Mouse (Mus musculus) limb, embryonic 13.5 days (tissue): ENCODE measurements around the gene Rictor. TPM values are rescaled to one million over a fixed set of nuclear protein-coding genes. Genes with fewer than 3 reads are reported as not detected.

ENCODE experiments used
- ATAC-seq: fragments of 200-750 bp; cut with Nextera tagmentation; 2 replicates; pipeline ENCODE4 v1.8.0; 2017; ENCODE audit warnings: low read depth, moderate number of reproducible peaks, moderate TSS enrichment; ENCODE audit not compliant: low FRiP score
- H3K27ac ChIP-seq: fragments of 300-500 bp; sonication (generic); 2 replicates; pipeline ENCODE4 v1.5.1; 2015; ENCODE audit warnings: inconsistent platforms, mild to moderate bottlenecking, moderate library complexity
- H3K27me3 ChIP-seq: fragments of 300-500 bp; sonication (generic); 2 replicates; pipeline ENCODE4 v1.6.1; 2015; ENCODE audit warnings: mild to moderate bottlenecking, inconsistent platforms
- H3K36me3 ChIP-seq: fragments of 300-500 bp; sonication (generic); 2 replicates; pipeline ENCODE4 v1.6.1; 2015; ENCODE audit warnings: inconsistent platforms, mild to moderate bottlenecking, moderate library complexity
- H3K4me1 ChIP-seq: fragments of 300-500 bp; sonication (generic); 2 replicates; pipeline ENCODE4 v1.6.1; 2015; ENCODE audit warnings: inconsistent platforms
- H3K4me2 ChIP-seq: fragments of 300-500 bp; sonication (generic); replicated peaks from 2 replicates; pipeline ENCODE4 v1.6.1; 2015; ENCODE audit warnings: inconsistent platforms, mild to moderate bottlenecking, moderate library complexity
- H3K4me3 ChIP-seq: fragments of 300-500 bp; sonication (generic); 2 replicates; pipeline ENCODE4 v1.5.1; 2015; ENCODE audit warnings: moderate library complexity, mild to moderate bottlenecking, inconsistent platforms
- H3K9ac ChIP-seq: fragments of 300-500 bp; sonication (generic); 2 replicates; pipeline ENCODE4 v1.6.1; 2015; ENCODE audit warnings: mild to moderate bottlenecking, inconsistent platforms
- H3K9me3 ChIP-seq: fragments of 300-500 bp; sonication (generic); 2 replicates; pipeline ENCODE4 v1.6.1; 2016; ENCODE audit warnings: inconsistent platforms
- WGBS: fragments of 180-500 bp; shearing (Covaris S2); methylation state at CpG from one replicate; pipeline ENCODE4 v1.1.7; 2015; 5-methylcytosine and 5-hydroxymethylcytosine counted together
- polyA plus RNA-seq: library from polyadenylated mRNA; unstranded; fragments of >200 nt; fragmentation: Nextera tagmentation; extraction: Ambion mirVana; gene quantifications from 2 replicates; pipeline ENCODE4 v1.2.1, GENCODE M21; 2015

Rictor gene
- polyA plus RNA-seq, 1 experiment from 2014 or later, result 51.1 TPM

DNA sequence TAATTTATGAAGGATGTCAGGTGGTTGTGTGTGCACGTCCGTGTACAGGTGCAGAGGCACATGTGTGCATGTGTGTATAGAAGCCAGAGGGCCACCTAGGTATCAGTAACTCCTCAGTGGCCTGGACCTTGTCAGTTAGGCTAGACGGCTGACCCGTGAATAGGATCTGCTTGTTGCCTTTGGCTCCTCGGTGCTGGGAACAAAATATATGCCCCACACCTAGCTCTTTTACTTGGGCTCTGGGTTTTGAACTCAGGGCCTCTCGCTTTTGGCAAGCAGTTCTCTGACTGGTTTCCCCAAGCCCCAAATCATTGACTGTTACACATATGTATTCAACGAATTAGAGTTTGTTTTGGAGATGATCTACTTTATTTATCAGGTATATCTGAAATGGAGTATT is 3.0 kb downstream of the Rictor start:
- H3K9ac ChIP-seq, result no peak overlapping the region

DNA sequence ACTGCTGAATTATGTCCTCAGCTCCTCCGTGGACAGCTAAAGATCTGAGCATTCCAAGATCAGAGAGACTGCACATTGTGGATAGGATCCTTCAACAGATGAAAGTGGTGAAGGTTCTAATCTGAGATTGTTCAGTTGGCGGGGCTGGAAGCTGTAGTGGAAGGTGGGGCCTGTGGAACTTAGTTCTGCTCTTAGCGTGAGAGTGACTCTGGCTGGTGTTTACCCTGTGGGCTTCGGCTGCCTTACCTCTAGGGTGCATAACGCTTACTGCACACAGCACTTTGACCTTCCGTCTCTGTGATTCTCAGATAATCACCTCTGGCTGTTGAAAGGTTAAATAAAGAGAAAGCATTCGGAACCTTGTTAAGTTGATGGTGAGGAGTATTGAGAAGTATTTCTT is 6.6 kb downstream of the Rictor start:
- H3K36me3 ChIP-seq, result peaks cover 4% of the 10 kb centered on the region
- no peak overlapping the region for H3K9ac ChIP-seq
- no peak for ATAC-seq
- H3K27ac ChIP-seq, result no peak overlapping the region
- peaks cover 50% of the 10 kb centered on the region for H3K4me1 ChIP-seq
- no peak overlapping the region for H3K4me2 ChIP-seq
- H3K4me3 ChIP-seq, result no peak overlapping the region
- H3K27me3 ChIP-seq, result no peaks in the 10 kb centered on the region
- H3K9me3 ChIP-seq, result peaks cover 4% of the 10 kb centered on the region
- 56% methylated on average over 7 of the region's 7 CpGs for WGBS

More for the DNA sequence above, 3.0 kb downstream of the Rictor start:
- H3K4me3 ChIP-seq, result no peak overlapping the region
- peaks cover 5% of the 10 kb centered on the region for H3K27me3 ChIP-seq
- no peak overlapping the region for H3K27ac ChIP-seq
- H3K4me1 ChIP-seq, result peaks cover 49% of the 10 kb centered on the region
- no peaks in the 10 kb centered on the region for H3K9me3 ChIP-seq
- H3K36me3 ChIP-seq, result no peaks in the 10 kb centered on the region
- no peak overlapping the region for H3K4me2 ChIP-seq
- 75% methylated on average over 7 of the region's 7 CpGs for WGBS
- ATAC-seq, result no peak

DNA sequence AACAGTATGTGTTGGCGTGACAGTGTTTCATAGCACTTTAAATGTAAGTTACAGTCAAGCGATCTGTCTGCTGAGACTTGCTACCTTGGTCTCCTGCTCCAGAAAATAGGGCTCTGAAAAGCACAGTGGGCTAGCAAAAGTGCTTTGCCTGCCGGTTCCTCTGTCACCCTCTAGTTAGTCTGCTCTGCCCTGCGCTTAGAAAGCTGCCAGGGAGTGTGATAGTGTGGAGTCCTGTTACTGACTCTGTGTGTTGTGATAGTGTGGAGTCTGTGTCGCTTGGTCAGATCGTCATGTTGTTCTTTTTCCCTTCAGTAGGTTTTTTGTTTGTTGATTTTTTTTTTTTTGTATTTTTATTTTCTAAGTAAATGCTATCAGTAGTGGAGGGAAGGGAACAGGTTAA is 7.1 kb downstream of the Rictor start:
- Histone ChIP-seq H3K36me3 (peaks cover 6% of the 10 kb centered on the region), H3K4me3 (no peak overlapping the region), H3K9ac (no peak overlapping the region), H3K4me2 (no peak overlapping the region), H3K9me3 (peaks cover 8% of the 10 kb centered on the region), H3K4me1 (peaks cover 46% of the 10 kb centered on the region), H3K27me3 (no peaks in the 10 kb centered on the region), H3K27ac (no peak overlapping the region)
- WGBS, result 77% methylated on average over 6 of the region's 6 CpGs
- no peak for ATAC-seq

DNA sequence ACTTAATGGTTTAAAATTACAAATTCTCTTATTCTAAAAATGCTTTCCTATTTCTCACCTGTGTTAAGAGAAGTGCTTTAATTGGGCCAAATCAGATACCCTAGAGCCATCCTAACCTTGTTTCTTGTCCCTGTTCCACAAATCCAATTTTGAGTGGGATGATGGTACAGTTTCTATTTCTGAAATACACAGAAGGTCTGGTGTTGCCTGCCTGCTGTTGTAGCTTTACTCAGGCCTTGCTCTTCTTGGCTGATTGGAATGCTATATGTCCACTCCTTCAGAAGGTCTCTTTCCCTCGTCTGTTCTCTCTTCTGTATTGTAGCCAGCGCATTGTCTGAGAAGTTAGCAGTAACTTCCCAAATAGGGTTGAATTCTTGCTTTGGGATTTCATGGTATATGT is 13.2 kb downstream of the Rictor start:
- Histone ChIP-seq H3K27ac (no peak overlapping the region), H3K4me1 (peaks cover 17% of the 10 kb centered on the region), H3K27me3 (no peaks in the 10 kb centered on the region), H3K4me2 (no peak overlapping the region), H3K9ac (no peak overlapping the region), H3K36me3 (peaks cover 6% of the 10 kb centered on the region), H3K9me3 (peaks cover 9% of the 10 kb centered on the region), H3K4me3 (no peak overlapping the region)
- WGBS, result 93% methylated on average over 2 of the region's 2 CpGs
- no peak for ATAC-seq

DNA sequence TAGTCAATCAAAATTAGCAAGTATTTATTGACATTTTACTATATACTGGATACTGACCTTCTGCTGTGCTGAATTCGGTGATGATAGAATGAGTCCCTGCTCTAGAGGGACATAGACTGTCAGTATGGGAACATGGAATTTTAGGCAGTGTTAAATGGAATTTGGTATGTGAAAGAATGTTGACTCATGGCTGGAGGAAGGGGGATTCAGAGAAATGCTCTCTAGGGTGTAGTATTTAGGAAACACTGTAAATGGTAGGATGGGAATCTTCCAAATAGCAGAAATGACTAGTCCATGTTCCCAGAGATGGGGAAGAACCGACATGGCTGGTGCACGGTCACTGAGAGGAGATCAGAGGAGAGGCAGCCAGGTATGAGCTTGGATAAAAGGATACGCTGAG is 13.6 kb downstream of the Rictor start:
- 82% methylated on average over 4 of the region's 4 CpGs for WGBS
- Histone ChIP-seq H3K4me3 (no peak overlapping the region), H3K27ac (no peak overlapping the region), H3K36me3 (peaks cover 6% of the 10 kb centered on the region), H3K4me2 (no peak overlapping the region), H3K9ac (no peak overlapping the region), H3K4me1 (peaks cover 17% of the 10 kb centered on the region), H3K9me3 (peaks cover 9% of the 10 kb centered on the region), H3K27me3 (no peaks in the 10 kb centered on the region)
- ATAC-seq, result no peak

DNA sequence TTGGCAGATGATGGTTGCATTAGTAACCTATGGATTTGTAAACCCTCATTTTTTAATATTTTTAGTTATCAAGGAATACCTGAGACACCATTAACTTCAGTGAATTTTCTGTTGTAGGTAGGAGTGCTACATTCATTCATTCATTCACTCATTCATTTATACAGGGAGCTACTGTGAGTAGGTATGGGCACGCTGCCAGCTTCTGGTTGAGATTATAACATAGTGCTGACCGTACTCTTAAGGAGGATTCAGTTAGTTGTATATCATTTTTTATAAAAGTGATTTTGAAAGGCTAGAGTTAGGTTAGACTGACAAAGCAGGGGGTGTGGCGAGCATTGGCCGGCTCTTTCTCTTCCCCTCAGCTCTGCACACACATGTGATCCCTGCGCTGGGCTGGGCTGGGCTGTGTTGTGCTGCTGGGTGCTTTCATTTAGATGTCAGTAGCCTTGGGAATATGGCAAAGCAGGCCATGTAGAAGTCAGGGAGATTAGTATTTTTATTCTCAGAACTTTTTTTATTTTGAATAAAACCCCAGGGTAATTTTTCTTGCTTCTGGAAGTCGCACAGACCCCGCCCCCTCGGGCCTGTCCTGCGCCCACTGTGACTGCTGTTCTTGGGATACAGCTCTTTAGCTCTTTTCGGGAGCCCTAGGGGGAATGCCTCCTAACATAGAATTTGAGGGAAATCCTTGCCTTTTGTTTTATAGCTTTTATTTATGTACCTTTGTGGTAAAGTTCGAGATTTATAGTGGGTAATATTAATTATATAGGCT is 14.4 kb downstream of the Rictor start:
- H3K27ac ChIP-seq, result no peak overlapping the region
- H3K9ac ChIP-seq, result no peak overlapping the region
- H3K27me3 ChIP-seq, result no peaks in the 10 kb centered on the region
- peak; percentile 52 for ATAC-seq
- H3K36me3 ChIP-seq, result peaks cover 6% of the 10 kb centered on the region
- peaks cover 12% of the 10 kb centered on the region for H3K4me1 ChIP-seq
- peaks cover 9% of the 10 kb centered on the region for H3K9me3 ChIP-seq
- 67% methylated on average over 11 of the region's 11 CpGs for WGBS
- H3K4me3 ChIP-seq, result no peak overlapping the region
- H3K4me2 ChIP-seq, result no peak overlapping the region

DNA sequence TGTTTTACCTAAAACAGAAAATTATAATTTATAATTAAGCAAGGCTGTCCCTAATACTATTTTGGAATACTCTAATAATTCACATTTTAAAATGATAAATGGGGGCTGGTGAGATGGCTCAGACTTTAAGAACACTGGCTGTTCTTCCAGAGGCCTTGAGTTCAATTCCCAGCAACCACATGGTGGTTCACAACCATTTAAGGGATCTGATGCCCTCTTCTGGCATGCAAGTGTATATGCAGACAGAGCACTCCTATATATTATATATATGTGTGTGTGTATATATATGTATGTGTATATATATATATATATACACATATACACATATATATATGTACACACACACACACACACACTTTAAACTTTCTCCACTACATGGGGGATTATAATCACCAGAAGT is 15.2 kb downstream of the Rictor start:
- Histone ChIP-seq H3K36me3 (peaks cover 6% of the 10 kb centered on the region), H3K4me1 (peaks cover 15% of the 10 kb centered on the region), H3K9me3 (peaks cover 9% of the 10 kb centered on the region), H3K9ac (no peak overlapping the region), H3K27ac (no peak overlapping the region), H3K4me3 (no peak overlapping the region), H3K4me2 (no peak overlapping the region), H3K27me3 (no peaks in the 10 kb centered on the region)
- no peak for ATAC-seq

DNA sequence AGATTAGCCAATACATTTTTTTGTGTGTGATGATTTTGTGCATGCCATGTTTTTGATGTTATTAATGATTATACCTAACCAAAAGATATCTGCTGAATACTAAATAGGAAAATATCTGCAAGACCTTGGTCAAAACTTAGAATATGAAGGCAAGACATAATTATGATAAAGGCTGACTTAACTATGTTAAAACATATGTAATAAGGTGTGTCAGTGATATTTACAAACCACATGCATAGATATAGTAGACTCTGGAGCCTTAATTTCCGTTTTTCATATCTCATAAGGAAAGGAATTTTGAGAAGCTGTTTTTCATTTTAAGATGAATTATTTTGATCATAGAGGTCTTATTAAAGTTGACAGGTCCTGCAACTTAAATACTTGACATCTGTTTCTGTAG is 16.3 kb downstream of the Rictor start:
- WGBS, result 68% methylated on average over 1 of the region's 1 CpGs
- Histone ChIP-seq H3K4me1 (peaks cover 15% of the 10 kb centered on the region), H3K27ac (no peak overlapping the region), H3K9ac (no peak overlapping the region), H3K4me2 (no peak overlapping the region), H3K9me3 (peaks cover 9% of the 10 kb centered on the region), H3K27me3 (no peaks in the 10 kb centered on the region), H3K4me3 (no peak overlapping the region), H3K36me3 (peaks cover 6% of the 10 kb centered on the region)
- no peak for ATAC-seq

DNA sequence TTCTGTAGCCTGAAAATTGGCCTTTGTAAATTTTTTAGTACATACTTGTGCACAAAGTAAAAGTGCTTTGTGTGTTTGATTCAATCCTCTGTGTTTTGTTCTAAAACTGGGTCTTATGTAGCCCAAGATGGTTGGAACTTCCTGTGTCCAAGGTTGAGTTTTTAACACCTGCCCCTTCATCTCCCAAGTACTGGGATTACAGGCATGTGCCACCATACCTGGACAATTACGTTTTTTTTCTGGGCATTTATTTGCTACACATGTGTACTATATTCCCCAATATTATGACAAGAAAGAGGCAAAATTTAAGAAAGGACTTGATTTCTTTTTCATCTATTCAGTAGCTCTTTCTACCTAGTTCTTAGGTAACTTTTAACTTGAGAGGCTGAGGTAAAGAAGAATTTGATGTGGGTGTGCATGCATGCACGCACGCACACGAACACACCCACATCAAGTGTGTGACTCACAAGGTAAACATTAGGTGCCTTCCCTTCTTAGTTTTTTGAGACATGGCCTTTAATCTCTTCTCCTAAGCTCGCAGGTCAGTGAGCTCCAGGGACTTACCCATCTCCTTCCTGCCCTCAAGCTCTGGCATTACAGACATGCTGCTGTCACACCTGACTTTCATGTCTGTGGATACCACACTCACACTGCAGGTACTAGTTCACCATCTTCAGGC is 18.1 kb downstream of the Rictor start:
- ATAC-seq, result no peak
- H3K4me3 ChIP-seq, result no peak overlapping the region
- WGBS, result 79% methylated on average over 5 of the region's 5 CpGs
- H3K36me3 ChIP-seq, result no peaks in the 10 kb centered on the region
- no peak overlapping the region for H3K9ac ChIP-seq
- H3K27me3 ChIP-seq, result no peaks in the 10 kb centered on the region
- no peak overlapping the region for H3K4me2 ChIP-seq
- peaks cover 19% of the 10 kb centered on the region for H3K4me1 ChIP-seq
- H3K9me3 ChIP-seq, result no peaks in the 10 kb centered on the region
- H3K27ac ChIP-seq, result no peak overlapping the region

DNA sequence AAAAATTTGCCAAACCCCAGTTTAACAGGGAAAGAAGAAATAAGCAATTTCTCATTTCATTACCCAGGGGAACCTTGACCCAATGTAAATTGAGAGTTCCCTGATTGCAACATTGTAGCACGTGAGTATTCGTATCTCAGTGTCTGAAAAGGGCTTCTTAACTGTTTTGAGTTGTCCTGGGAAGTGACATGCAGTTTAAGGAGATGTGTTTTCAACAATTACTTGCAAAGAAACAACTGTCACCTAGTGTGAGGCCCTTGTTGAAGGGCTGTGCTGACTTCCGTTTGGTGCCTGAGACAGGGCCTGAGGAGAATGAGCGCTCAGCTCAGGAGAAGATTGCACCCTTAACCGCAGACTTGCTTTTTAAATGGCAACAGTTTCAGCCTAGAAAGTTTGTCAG is 24.9 kb downstream of the Rictor start:
- Histone ChIP-seq H3K4me3 (no peak overlapping the region), H3K4me1 (0 out of 2 replicates have a peak, but pooled peaks cover 8% of the 10 kb centered on the region), H3K27ac (no peak overlapping the region), H3K27me3 (no peaks in the 10 kb centered on the region), H3K9me3 (no peaks in the 10 kb centered on the region), H3K9ac (no peak overlapping the region), H3K36me3 (no peaks in the 10 kb centered on the region), H3K4me2 (no peak overlapping the region)
- ATAC-seq, result no peak
- WGBS, result 73% methylated on average over 5 of the region's 5 CpGs

DNA sequence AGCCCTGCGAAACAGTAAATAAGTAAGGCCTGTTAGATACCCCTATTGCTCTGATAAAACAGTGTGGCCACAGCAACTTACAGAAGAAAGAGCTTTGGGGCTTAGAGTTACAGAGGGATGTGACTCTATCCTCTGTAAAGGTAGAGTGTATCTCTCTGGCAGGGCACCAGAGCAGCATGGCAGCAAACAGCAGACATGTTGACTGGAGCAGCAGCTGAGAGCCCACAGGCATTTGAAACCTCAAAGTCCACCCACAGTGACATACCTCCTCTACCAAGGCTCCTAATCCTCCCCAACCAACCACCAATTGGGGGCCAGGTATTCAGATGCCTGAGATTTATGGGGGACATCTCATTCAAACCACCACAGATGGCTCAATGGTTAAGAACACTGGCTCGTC is 31.0 kb downstream of the Rictor start:
- H3K27me3 ChIP-seq, result no peaks in the 10 kb centered on the region
- no peaks in the 10 kb centered on the region for H3K9me3 ChIP-seq
- no peak overlapping the region for H3K4me2 ChIP-seq
- no peak overlapping the region for H3K4me3 ChIP-seq
- ATAC-seq, result no peak
- H3K36me3 ChIP-seq, result peaks cover 10% of the 10 kb centered on the region
- WGBS, result 96% methylated on average over 2 of the region's 2 CpGs
- no peak overlapping the region for H3K9ac ChIP-seq
- no peak overlapping the region for H3K27ac ChIP-seq
- 0 out of 2 replicates have a peak, but pooled peaks cover 4% of the 10 kb centered on the region for H3K4me1 ChIP-seq

DNA sequence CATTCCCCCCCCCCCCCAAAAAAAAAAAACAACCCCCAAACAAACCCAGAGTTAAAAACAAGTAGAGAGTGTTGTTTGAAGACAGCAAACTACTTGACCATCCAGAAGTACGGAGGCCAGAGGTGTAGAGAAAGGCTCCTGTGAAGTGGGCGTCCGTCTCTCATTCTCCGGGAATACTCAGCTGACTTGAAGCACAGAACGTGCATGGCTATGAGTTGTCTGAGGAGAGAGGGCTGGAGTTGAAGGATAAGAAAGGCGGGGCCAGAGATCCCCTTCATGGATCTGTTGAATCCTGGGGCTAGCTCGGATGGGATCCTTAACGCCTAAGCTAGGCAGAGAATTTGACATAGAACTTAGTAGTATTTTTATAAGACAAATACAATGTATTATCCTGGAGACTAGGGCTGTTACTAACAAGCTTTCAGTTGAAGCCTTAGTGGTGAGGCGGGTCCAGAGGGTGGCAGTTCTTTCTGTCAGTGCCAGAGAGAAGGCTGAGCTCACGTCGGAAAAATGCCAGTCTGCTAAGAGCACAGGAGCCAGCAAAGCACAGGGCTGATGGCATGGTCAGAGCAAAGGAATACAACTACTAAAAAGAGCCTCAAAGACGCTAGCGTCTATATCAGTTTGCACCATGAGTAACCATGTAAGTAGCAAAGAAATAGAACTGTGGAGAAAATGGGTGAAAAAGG is 34.3 kb downstream of the Rictor start:
- Histone ChIP-seq H3K4me2 (no peak overlapping the region), H3K9ac (no peak overlapping the region), H3K36me3 (peaks cover 25% of the 10 kb centered on the region), H3K27ac (no peak overlapping the region), H3K4me1 (no peaks in the 10 kb centered on the region), H3K4me3 (no peak overlapping the region), H3K9me3 (no peaks in the 10 kb centered on the region), H3K27me3 (no peaks in the 10 kb centered on the region)
- WGBS, result 83% methylated on average over 13 of the region's 13 CpGs
- ATAC-seq, result no peak
